Mouse (Mus musculus): Measurements from ENCODE around the gene Gm15293. TPM values are rescaled to one million over a fixed set of nuclear protein-coding genes. Genes with fewer than 3 reads are reported as not detected.
"Not testable (repeated sequence)": the region's sequence is repeated elsewhere in the genome, so short reads cannot be mapped to it uniquely, and the experiment has no call there.

Gene Gm15293
- total RNA-seq (2017): not detected in 3 replicates

- ATAC-seq (replicated peaks; ENCODE audit: insufficient number of reproducible peaks, low FRiP score, low TSS enrichment, poor library complexity, severe bottlenecking): not testable (repeated sequence)
Measured at GRCm38 (mm10) chr8:21201261-21201660, at the start of gene Gm15293. Gm15293 (plus strand) TSS chr8:21201561.

GRCm38 (mm10) chr8:21161977-21162376 lies 39.4 kb upstream of the Gm15293 start, which contains the start of gene Defa22:
Defa22 (plus strand) TSS chr8:21162277.
- ATAC-seq (replicated peaks; ENCODE audit: insufficient number of reproducible peaks, low FRiP score, low TSS enrichment, poor library complexity, severe bottlenecking): not testable (repeated sequence)

GRCm38 (mm10) chr8:21191314-21191713 lies 10.0 kb upstream of the Gm15293 start, which contains the start of gene Defa31:
Defa31 (plus strand) TSS chr8:21191614.
- ATAC-seq (replicated peaks; ENCODE audit: insufficient number of reproducible peaks, low FRiP score, low TSS enrichment, poor library complexity, severe bottlenecking): not testable (repeated sequence)

Other genes with a start within 250 kb of the Gm15293 start
- gene Defa21, start 176.0 kb upstream of the Gm15293 start, total RNA-seq (2017): not detected in 3 replicates
- not detected in 3 replicates for gene Defa23, start 146.5 kb upstream of the Gm15293 start, total RNA-seq (2017)
- gene Defa35, start 136.5 kb upstream of the Gm15293 start, total RNA-seq (2017): not detected in 3 replicates
- not detected in 3 replicates for gene Defa25, start 117.1 kb upstream of the Gm15293 start, total RNA-seq (2017)
- not detected in 3 replicates for gene Gm14851, start 105.5 kb upstream of the Gm15293 start, total RNA-seq (2017)
- gene Defa30, start 66.9 kb upstream of the Gm15293 start, total RNA-seq (2017): not detected in 3 replicates
- not detected in 3 replicates for gene Defa22, start 39.3 kb upstream of the Gm15293 start, total RNA-seq (2017)
- gene Defa31, start 9.9 kb upstream of the Gm15293 start, total RNA-seq (2017): not detected in 3 replicates
- not detected in 3 replicates for gene Gm15292, start 48.2 kb downstream of the Gm15293 start, total RNA-seq (2017)
- gene Defa27, start 114.0 kb downstream of the Gm15293 start, total RNA-seq (2017): not detected in 3 replicates
- not detected in 3 replicates for gene Defa29, start 125.5 kb downstream of the Gm15293 start, total RNA-seq (2017)
- not detected in 3 replicates for gene Defa2, start 177.0 kb downstream of the Gm15293 start, total RNA-seq (2017)
- gene Defa33, start 190.2 kb downstream of the Gm15293 start, total RNA-seq (2017): not detected in 3 replicates
- not detected in 3 replicates for gene Defa36, start 225.8 kb downstream of the Gm15293 start, total RNA-seq (2017)

Measured in monocyte, adult 5-6 weeks (primary cell).